Mouse (Mus musculus) adrenal gland, adult (tissue): Measurements from ENCODE around the gene Mfsd5.
A peak's percentile ranks its signal among the peaks of the same experiment; 100 is the strongest.

Experiments
- DNase-seq, 2 experiments: peaks; one replicate each; pipeline ENCODE4 v3.0.0; 2022 to 2023; ENCODE audit warnings: low spot score in 1 of 2; ENCODE audit not compliant: inconsistent age in 2 of 2

The Mfsd5 gene

DNA sequence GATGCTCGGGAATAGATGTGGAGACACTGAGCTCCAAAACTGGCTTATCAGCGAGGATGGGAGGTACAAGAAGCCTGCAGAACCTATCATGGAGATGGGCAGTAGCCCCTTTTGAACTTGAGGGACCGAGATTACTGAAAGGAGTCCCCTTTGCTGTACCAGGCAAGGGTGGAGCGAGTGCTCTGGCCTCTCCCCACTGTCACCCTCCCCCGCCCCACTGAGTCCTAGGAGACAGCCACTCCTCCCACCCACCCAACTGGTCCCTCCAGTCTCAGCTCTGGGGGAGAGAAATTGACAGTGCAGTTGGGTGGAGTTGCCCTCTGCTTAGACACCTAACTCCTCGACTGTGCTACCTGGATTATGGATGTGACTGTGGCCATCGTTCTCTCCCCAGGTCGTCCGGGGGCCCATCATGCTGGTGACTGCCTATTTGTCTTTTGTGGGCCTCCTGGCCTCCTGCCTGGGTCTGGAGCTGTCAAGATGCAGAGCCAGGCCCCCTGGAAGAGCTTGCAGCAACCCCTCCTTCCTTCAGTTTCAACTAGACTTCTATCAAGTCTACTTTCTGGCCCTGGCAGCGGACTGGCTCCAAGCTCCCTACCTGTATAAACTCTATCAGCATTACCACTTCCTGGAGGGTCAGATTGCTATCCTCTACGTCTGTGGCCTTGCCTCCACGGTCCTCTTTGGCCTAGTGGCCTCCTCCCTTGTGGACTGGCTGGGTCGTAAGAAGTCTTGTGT, 698 bp downstream of the Mfsd5 start:
- DNase-seq, result peak in 1 of 2 experiments; percentile 49

DNA sequence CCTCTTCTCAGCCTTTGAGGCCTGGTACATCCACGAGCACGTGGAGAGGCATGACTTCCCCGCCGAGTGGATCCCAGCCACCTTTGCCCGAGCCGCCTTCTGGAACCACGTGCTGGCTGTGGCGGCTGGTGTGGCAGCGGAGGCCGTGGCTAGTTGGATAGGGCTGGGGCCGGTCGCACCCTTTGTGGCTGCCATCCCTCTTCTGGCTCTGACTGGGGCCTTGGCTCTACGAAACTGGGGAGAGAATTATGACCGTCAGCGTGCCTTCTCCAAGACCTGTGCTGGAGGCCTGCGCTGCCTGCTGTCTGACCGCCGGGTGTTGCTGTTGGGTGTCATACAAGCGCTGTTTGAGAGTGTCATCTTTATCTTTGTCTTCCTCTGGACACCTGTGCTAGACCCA, 1.4 kb downstream of the Mfsd5 start:
- DNase-seq, result peak in 1 of 2 experiments; percentile 22

DNA sequence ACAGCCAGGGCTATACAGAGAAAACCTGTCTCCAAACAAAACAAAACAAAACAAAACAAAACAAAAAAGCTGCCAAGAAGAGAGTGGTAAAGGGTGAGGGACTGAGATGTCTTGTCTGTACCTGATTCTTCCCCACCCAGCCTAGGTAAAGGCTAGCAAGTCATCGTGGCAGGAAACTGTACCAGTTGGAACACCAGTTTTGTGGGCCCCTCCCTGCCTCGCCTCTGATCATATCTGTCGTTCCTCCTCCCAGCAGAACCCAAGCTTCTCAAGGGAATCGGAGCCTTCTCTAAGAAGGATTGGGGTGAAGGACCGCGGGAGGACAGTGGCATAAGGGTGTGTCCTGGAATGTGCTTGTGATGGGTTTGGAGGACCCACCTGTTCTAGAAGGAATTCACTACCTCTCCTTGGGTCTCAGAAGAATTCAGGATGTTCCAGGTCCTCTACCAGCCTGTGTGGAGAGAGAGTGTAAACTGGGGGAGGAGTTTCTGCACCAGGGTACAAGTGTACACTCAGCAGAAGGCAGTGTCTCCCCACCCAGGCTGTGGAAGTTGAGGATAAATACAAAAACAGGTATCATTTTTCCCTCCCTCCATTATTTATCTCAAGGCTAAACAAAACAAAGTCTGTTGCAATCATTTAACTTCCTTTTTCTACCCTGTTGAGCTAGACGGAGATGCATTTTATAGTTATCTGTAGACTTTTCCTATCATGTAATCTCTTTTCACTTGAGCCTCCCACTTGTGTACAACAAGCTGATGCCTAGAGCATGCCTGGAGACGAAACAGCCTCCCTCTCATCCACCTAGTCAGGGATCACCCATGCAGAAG, 3.4 kb downstream of the Mfsd5 start:
- no peak for DNase-seq

DNA sequence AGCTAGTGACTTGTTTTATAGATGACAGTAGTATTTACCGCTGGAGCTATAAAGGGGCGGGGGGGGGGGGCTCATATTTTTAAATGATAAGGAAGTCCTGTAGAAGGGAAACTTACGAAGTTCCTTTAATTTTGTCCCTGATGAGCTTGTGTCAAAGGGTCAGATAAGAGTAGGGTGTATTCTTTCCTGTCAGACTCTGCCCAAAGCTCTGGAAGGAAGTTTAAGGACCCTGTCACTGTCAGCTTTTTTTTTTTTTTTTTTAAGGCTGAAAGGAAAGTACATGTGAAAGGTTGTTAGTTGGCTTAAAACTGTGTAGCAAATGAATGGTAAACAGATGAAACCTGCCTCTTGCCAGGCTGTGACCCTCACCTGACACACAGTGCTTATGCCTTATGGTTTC, 4.4 kb downstream of the Mfsd5 start:
- DNase-seq, result no peak

DNA sequence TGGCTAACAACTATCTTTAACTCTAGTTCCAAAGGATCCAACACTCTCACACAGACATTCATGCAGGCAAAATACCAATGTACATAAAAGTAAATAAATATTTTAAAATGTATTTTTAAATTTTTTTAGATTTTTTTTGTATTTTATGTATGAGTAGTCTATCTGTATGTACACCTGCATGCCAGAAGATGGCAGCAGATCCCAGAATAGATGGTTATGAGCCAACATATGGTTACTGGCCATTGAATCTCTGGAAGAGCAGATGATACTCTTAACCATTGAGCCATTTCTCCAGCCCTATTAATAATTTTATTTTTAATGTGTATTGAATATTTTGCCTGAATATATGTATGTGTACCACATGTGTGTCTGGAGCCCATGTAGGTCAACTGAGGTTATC, 8.1 kb downstream of the Mfsd5 start:
- DNase-seq, result peak; percentile 30 to 74

DNA sequence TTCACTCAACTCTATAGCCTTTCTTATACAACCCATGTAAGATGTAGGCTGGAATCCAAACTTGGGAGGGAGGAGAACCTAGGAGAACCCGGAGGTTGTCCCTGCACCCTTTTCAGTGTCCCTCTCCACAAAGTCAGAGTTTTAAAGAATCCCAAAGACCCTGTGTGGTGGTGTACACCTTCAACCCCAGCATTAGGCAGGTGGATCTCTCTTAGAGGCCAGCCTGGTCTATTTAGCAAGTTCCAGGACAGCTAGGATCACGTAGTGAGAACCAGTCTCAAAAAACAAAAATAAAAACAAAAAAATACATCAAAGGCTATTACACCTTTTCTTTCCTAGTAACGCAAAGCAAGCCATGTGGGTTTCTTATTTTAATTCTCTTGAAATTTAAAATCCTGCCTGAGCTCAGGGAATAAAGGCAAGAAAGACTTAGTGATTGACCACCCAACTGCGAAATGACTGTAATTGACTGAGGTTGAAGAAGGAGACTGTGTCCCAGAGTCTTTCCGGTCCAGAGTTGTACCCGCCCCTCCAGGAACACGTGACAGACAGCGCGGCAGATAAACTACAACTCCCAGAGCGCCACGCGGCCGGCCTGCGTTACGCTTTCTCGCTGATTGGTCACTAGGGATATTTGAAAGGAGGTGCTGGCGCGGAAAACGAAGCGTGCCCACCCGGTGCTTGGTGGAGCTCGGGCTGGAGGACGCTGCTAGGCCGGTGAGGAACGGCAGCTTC, 16.5 kb downstream of the Mfsd5 start, which contains the start of gene Espl1:
Gene Espl1, plus strand, starts transcription at position 634 of the 735 bp plus-strand sequence.
- peak; percentile 93 to 97 for DNase-seq

DNA sequence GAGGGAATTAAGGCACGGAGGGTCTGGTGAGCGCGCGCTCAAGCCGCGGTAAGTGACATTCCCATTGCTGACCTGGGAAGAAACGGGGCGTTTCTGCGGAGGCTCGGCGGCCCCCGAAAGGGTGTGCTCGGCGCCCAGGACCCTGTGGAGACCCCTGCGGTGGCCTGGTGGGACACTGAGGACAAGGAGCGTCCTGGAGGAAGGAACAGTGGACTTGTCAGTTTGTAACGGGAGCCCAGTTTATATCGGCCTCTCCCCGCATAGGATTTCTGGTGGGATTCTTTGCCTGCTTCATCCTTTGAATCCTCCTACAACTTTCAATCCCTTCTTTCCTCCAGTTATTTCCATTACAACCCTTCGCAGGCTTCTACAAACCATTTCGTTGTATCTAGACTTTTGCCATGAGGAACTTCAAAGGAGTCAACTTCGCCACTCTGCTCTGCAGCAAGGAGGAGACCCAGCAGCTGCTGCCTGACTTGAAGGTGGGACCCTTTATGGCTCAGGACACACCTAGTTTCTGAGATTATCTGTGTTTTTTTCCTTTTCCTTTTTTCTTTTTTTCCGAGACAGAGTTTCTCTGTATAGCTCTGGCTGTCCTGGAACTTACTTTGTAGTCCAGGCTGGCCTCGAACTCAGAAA, 17.2 kb downstream of the Mfsd5 start:
- DNase-seq, result no peak

DNA sequence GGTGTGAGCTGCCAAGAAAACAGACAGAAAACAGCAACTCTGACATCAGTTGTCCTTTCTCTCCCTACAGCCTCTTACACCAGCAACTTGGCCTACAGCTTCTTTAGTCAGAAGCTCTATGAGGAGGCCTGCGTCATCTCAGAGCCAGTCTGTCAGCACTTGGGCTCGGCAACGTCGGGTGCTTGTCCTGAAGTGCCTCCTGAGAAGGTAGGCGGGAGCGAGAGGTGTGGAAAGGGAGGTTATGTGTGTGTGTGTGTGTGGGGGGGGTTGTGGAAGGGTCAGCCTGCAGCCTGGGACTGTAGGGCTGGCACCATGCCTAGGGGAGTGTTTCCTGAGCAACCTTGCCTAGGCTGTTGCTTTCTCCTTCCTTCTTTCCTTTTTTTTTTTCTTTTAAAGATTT, 23.3 kb downstream of the Mfsd5 start:
- no peak for DNase-seq

DNA sequence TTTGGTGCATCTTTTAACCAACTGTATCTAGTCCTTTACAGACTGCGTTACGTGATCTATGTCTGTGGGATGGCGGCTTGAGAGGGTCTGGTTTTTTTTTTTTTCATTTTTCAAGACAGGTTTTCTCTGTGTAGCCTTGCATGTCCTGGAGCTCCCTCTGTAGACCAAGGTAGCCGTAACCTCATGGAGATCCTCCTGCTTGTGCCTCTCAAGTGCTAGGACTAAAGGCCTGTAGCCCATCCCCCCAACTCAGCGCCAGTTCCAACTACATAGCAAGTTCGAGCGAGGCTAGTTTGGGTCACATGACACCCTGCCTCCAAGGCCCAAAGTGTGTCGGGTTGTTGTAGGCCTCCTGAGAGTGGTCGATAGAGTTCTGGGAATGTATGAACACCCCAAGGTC, 29.5 kb downstream of the Mfsd5 start:
- DNase-seq, result no peak

DNA sequence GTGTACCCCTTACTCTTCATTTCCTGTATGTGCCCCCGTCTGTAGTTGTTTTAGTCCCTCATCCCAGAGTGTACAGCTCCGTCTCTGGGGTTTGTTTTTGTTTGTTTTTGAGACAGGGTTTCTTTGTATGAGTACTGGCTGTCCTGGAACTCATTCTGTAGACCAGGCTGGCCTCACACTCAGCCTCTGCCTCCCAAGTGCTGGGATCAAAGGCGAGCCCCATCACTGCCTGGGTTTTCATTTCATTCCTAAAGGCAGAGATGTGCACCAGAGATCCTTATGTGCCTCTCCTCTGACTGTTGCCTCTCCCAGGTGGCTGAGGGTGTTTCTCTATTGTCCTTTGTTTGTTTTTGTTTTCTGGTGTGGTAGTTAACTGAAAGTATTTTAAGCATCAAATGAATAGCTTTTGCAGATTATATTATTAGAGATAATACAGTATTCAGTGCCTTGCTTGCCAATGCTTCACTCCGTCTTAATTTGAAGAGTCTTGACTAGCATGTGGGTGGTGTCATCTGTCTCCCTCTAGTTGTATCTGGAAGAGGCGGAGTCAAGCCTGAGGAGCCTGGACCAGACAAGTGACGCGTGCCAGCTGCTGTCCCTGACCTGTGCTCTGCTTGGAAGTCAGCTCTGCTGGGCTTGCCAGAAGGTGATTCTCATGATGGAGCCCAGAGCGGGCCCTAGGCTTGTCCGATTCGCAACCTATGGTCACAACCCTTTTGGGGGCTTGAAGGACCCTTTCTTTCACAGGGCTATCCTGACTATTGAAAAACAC, 31.0 kb downstream of the Mfsd5 start:
- peak; percentile 76 to 81 for DNase-seq

DNA sequence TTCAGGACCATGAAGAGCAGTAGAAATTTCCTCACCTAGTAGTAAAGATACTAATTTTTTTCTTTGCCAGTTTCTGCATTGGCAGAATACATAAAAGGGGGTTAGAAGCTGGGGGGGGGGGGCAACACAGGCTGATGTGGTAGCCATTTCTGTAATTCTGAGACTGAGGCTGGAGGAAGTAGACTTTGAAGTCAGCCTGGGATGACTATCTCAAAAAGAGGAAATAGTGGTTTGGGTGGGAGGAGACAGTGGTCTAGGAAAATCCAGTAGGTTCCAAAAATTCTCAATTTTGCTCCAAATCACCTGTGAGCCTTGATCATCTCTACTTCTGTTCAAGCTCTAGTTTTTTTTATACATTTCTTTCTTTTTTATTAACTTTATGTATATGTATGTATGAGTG, 32.2 kb downstream of the Mfsd5 start:
- DNase-seq, result no peak

DNA sequence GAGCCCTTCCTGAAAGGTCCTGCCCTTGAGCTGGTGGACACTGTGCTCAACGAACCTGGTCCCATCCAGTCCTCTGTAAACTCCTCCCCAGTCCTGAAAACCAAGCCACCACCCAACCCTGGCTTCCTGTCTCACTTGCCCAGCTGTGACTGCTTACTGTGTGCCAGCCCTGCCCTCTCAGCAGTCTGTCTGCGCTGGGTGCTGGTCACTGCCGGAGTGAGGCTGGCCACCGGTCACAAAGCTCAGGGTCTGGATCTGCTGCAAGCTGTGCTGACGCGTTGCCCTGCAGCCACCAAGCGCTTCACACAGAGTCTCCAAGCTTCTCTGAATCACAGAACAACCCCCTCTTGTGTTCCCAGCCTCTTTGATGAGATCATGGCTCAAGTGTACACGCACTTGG, 36.0 kb downstream of the Mfsd5 start:
- DNase-seq, result peak in 1 of 2 experiments; percentile 36

DNA sequence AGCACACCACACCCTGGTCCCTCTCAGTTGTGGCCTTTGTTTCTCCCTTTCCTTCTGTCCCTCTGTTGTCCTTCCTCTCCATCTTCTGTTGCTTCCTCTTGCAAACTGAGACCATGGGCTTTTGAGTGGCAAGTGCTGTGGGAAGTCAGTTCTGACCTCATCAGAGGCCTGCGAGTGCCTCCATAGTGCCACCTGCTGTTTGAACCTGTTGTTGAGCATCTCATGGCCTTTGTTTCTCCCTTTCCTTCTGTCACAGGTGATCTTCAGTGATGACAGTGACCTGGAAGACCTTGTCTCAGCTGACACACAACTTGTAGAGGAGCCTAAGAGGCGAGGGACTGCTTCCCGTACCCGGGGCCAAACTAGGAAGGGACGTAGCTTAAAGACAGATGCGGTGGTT, 37.0 kb downstream of the Mfsd5 start:
- DNase-seq, result peak; percentile 66 to 88

DNA sequence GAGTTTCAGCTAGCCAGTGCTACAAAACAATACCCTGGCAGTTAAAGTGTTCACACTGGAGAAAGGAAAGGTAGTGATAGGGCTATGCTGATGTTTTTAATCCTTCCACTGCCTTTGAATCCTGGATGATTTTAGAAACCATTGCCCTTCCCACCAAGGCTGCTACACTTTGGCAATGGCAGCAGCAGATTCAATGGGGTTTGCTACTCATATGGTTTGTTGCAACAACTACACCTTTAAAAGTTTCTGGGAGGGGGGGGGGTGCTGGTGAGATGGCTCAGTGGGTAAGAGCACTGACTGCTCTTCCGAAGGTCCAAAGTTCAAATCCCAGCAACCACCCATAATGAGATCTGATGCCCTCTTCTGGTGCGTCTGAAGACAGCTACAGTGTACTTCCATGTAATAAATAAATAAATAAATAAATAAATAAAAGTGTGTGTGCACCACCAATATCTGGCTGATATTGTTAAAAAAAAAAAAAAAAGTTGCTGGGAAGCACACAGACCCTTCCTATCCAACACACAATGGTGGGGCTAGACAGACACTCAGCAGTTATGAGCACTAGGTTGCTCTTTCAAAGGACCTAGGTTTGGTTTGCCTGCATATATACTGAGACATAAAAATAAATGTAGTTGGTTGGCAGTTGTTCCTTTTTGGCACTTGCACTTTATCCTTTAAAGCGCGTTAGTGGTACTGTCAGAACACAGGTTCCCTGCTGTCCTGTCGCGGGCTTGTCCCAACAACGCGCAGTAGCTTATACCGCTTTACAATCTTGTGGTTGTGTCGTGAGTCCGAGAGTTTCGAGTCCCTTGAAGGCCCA, 45.6 kb downstream of the Mfsd5 start:
- peak in 1 of 2 experiments; percentile 65 for DNase-seq

DNA sequence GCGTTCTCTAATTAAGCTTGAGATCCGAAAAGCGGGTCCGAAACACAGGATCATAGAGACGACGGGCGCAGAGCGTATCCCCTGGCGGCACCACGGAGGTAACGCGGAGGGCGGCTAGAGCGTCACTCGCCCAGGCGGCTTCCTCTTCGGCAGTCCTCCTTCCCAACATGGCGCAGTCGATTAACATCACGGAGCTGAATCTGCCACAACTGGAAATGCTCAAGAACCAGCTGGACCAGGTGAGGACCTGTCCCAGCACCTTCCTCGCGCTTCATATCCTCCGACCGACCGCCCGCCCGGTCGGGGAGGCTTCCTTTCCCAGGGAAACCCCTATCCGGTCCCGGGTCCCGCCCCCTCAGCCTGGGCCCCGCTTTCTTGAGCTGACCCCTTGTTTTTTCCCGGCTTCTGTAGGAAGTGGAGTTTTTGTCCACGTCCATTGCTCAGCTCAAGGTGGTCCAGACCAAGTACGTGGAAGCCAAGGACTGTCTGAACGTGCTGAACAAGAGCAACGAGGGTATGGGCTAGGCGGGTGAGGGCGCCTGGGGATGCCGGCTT, 46.8 kb downstream of the Mfsd5 start, which contains the start of gene Pfdn5:
Gene Pfdn5, plus strand, starts transcription at position 95 of the 555 bp plus-strand sequence.
- DNase-seq, result peak; percentile 89 to 96

DNA sequence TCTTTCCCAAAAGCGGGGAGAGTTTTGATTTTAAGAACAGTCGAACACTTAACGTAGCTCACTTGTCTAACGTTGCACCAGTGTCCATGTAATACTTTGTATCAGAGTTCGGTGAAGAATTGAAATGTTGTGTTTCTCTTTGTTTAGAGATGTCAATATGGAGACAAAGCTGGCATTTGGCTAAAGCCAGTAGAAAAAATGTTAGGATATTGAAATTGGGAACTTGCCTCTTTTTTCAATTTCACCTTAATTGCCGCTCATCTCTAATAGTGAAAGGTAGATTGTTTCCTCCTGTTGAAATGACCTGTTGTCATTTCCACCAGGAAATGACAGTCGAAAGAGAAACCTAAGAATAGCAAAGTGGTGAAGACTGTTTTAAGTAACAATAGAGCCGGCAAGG, 47.6 kb downstream of the Mfsd5 start:
- no peak for DNase-seq
